Mouse (Mus musculus): Measurements from ENCODE around the gene Aqp6.

DNA sequence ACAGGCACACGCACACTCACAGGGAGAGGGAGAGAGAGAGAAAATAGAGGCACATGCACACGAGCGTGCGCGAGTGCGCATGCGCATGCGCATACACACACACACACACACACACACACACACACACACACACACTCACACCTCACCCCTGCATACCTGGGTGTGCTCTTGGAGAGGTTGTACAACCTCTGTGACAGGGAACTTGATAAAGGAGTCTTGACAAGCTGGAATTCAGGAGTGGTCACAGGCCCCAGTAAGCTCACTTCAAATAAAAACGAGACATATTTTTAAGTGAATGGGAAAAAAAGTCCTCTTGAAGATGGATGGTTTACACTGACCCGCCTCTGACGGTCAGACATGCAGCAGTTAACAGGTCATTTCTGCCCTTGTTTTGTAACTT is 20.9 kb downstream of the Aqp6 start:
- TF ChIP-seq CTCF (IDR thresholded peaks at IDR 0.05; ENCODE audit: low read depth, low read length) (no peak), POLR2A (IDR thresholded peaks at IDR 0.05; ENCODE audit: extremely low read depth, insufficient read depth, low read length) (no peak)

Measured in liver, adult 2 months (tissue).